Mouse (Mus musculus) megakaryocyte, embryonic 14.5 days (primary cell): ENCODE measurements around the gene Prss46. TPM values are rescaled to one million over a fixed set of nuclear protein-coding genes. Genes with fewer than 3 reads are reported as not detected.

ENCODE experiments used
- H3K27me3 ChIP-seq: replicated peaks from 2 replicates; pipeline ENCODE3; 2012; ENCODE audit warnings: inconsistent platforms
- H3K36me3 ChIP-seq: replicated peaks from 2 replicates; pipeline ENCODE3; 2012; ENCODE audit warnings: low read length, inconsistent platforms, mixed read lengths
- H3K4me1 ChIP-seq: 2 replicates; pipeline ENCODE4 v1.6.1; 2012; ENCODE audit warnings: inconsistent platforms
- H3K4me3 ChIP-seq: replicated peaks from 2 replicates; pipeline ENCODE3; 2012; ENCODE audit warnings: moderate library complexity, mild to moderate bottlenecking, inconsistent platforms
- H3K9me3 ChIP-seq: 2 replicates; pipeline ENCODE4 v1.6.1; 2012; ENCODE audit warnings: inconsistent platforms
- FLI1 ChIP-seq: IDR thresholded peaks from 2 replicates; pipeline ENCODE4 v1.6.1; 2012; ENCODE audit warnings: low read length, inconsistent platforms, mixed read lengths
- GATA1 ChIP-seq: IDR thresholded peaks from 3 replicates; pipeline ENCODE4 v1.6.1; 2012; ENCODE audit warnings: mixed read lengths, low read length, inconsistent platforms, borderline replicate concordance
- polyA plus RNA-seq: library from polyadenylated mRNA; stranded (reverse); fragments of >175 nt; gene quantifications from 2 replicates; pipeline ENCODE4 v1.2.3, GENCODE M21; 2012; ENCODE audit warnings: low replicate concordance; ENCODE audit not compliant: insufficient read depth

Gene Prss46
- polyA plus RNA-seq, 1 experiment: not detected

- Histone ChIP-seq H3K4me1 (peaks cover 50% of the 10 kb centered on the region), H3K9me3 (no peaks in the 10 kb centered on the region), H3K27me3 (peaks cover 19% of the 10 kb centered on the region), H3K4me3 (no peak overlapping the region), H3K36me3 (peaks cover 86% of the 10 kb centered on the region)
- TF ChIP-seq FLI1: no peak
- TF ChIP-seq GATA1: no peak
Observed at GRCm38 (mm10) chr9:110891077-110891828, 46.9 kb downstream of the Prss46 start.

- TF ChIP-seq FLI1: no peak
- TF ChIP-seq GATA1: no peak
- Histone ChIP-seq H3K4me3 (no peak overlapping the region), H3K36me3 (peaks cover 91% of the 10 kb centered on the region), H3K9me3 (no peaks in the 10 kb centered on the region), H3K27me3 (peaks cover 21% of the 10 kb centered on the region), H3K4me1 (peaks cover 37% of the 10 kb centered on the region)
Observed at GRCm38 (mm10) chr9:110892552-110892951, 48.2 kb downstream of the Prss46 start.

GRCm38 (mm10) chr9:110893429-110893828 is 49.1 kb downstream of the Prss46 start:
- TF ChIP-seq GATA1 (no peak), FLI1 (no peak)
- H3K4me1 ChIP-seq: peaks cover 31% of the 10 kb centered on the region
- peaks cover 27% of the 10 kb centered on the region for H3K27me3 ChIP-seq
- H3K9me3 ChIP-seq: no peaks in the 10 kb centered on the region
- no peak overlapping the region for H3K4me3 ChIP-seq
- H3K36me3 ChIP-seq: peaks cover 93% of the 10 kb centered on the region

GRCm38 (mm10) chr9:110895507-110895906 is 51.2 kb downstream of the Prss46 start:
- peaks cover 14% of the 10 kb centered on the region for H3K4me1 ChIP-seq
- H3K9me3 ChIP-seq: no peaks in the 10 kb centered on the region
- peaks cover 89% of the 10 kb centered on the region for H3K36me3 ChIP-seq
- TF ChIP-seq GATA1: no peak
- TF ChIP-seq FLI1: no peak
- H3K4me3 ChIP-seq: no peak overlapping the region
- peaks cover 27% of the 10 kb centered on the region for H3K27me3 ChIP-seq

GRCm38 (mm10) chr9:110895994-110896393 is 51.7 kb downstream of the Prss46 start:
- TF ChIP-seq FLI1: no peak
- peaks cover 10% of the 10 kb centered on the region for H3K4me1 ChIP-seq

GRCm38 (mm10) chr9:110896595-110896994 is 52.3 kb downstream of the Prss46 start:
- no peak for TF ChIP-seq GATA1
- TF ChIP-seq FLI1: no peak
- Histone ChIP-seq H3K4me1 (peaks cover 4% of the 10 kb centered on the region), H3K4me3 (no peak overlapping the region), H3K9me3 (no peaks in the 10 kb centered on the region), H3K36me3 (peaks cover 78% of the 10 kb centered on the region), H3K27me3 (peaks cover 36% of the 10 kb centered on the region)

More at GRCm38 (mm10) chr9:110895994-110896393, 51.7 kb downstream of the Prss46 start:
- H3K27me3 ChIP-seq: peaks cover 31% of the 10 kb centered on the region
- H3K36me3 ChIP-seq: peaks cover 84% of the 10 kb centered on the region
- H3K4me3 ChIP-seq: no peak overlapping the region
- no peaks in the 10 kb centered on the region for H3K9me3 ChIP-seq

- Histone ChIP-seq H3K4me3 (no peak overlapping the region), H3K4me1 (no peaks in the 10 kb centered on the region), H3K36me3 (peaks cover 51% of the 10 kb centered on the region), H3K9me3 (no peaks in the 10 kb centered on the region; the same call in 1 of the 2 replicates), H3K27me3 (peaks cover 37% of the 10 kb centered on the region)
- TF ChIP-seq FLI1: no peak
- no peak for TF ChIP-seq GATA1
Observed at GRCm38 (mm10) chr9:110899451-110900008, 55.2 kb downstream of the Prss46 start.

GRCm38 (mm10) chr9:110901204-110901603 is 56.9 kb downstream of the Prss46 start:
- Histone ChIP-seq H3K4me1 (no peaks in the 10 kb centered on the region), H3K4me3 (no peak overlapping the region), H3K27me3 (peaks cover 37% of the 10 kb centered on the region), H3K9me3 (no peaks in the 10 kb centered on the region; the same call in 1 of the 2 replicates), H3K36me3 (peaks cover 37% of the 10 kb centered on the region)
- TF ChIP-seq FLI1 (no peak), GATA1 (no peak)

GRCm38 (mm10) chr9:110902271-110902670 is 58.0 kb downstream of the Prss46 start:
- Histone ChIP-seq H3K27me3 (peaks cover 38% of the 10 kb centered on the region), H3K36me3 (peaks cover 26% of the 10 kb centered on the region), H3K9me3 (peaks cover 7% of the 10 kb centered on the region), H3K4me3 (no peak overlapping the region), H3K4me1 (no peaks in the 10 kb centered on the region)
- TF ChIP-seq FLI1 (no peak), GATA1 (no peak)

Other genes starting within 250 kb of the Prss46 start
- 6.7 and 12.4 TPM in 2 replicates for gene Nradd, start 220.1 kb upstream of the Prss46 start, polyA plus RNA-seq
- 102 and 106 TPM in 2 replicates for gene Nbeal2, start 190.3 kb upstream of the Prss46 start, polyA plus RNA-seq
- 77.7 and 537 TPM in 2 replicates for gene Ccdc12, start 188.0 kb upstream of the Prss46 start, polyA plus RNA-seq
- not detected in 2 replicates for gene Myl3, start 102.6 kb upstream of the Prss46 start, polyA plus RNA-seq
- gene Pth1r, start 97.4 kb upstream of the Prss46 start, polyA plus RNA-seq: 0.11 TPM in 1 of 2 replicates, not detected in the other
- gene Prss42, start 46.3 kb upstream of the Prss46 start, polyA plus RNA-seq: not detected in 2 replicates
- not detected in 2 replicates for gene Prss44, start 30.5 kb upstream of the Prss46 start, polyA plus RNA-seq
- not detected in 2 replicates for gene Prss43, start 17.8 kb upstream of the Prss46 start, polyA plus RNA-seq
- not detected in 2 replicates for gene Prss45, start 9.9 kb upstream of the Prss46 start, polyA plus RNA-seq
- 0.70 TPM in 1 of 2 replicates, not detected in the other for gene Prss50, start 13.5 kb downstream of the Prss46 start, polyA plus RNA-seq
- 2.1 and 6.7 TPM in 2 replicates for gene Als2cl, start 35.4 kb downstream of the Prss46 start, polyA plus RNA-seq
- 2.2 and 4.5 TPM in 2 replicates for gene Tmie, start 35.6 kb downstream of the Prss46 start, polyA plus RNA-seq
- gene Fam240a, start 72.4 kb downstream of the Prss46 start, polyA plus RNA-seq: not detected in 2 replicates
- gene Tdgf1, start 101.7 kb downstream of the Prss46 start, polyA plus RNA-seq: not detected in 2 replicates
- gene Lrrc2, start 107.0 kb downstream of the Prss46 start, polyA plus RNA-seq: not detected in 2 replicates
- gene Rtp3, start 146.1 kb downstream of the Prss46 start, polyA plus RNA-seq: not detected in 2 replicates
- 7.6 TPM in 1 of 2 replicates, not detected in the other for gene Ltf, start 174.8 kb downstream of the Prss46 start, polyA plus RNA-seq
- 1.6 TPM in 1 of 2 replicates, not detected in the other for gene Ccrl2, start 213.0 kb downstream of the Prss46 start, polyA plus RNA-seq